Mouse (Mus musculus) CH12.LX (cell line): ENCODE data around the gene Brd3os. TPM values are rescaled to one million over a fixed set of nuclear protein-coding genes. Genes with fewer than 3 reads are reported as not detected.

ENCODE experiments used
- DNase-seq: peaks from one replicate; pipeline ENCODE4 v3.0.0-alpha.2; 2013; ENCODE audit errors: extremely low read depth
- H3K27ac ChIP-seq: 2 replicates; pipeline ENCODE4 v1.5.1; 2012; ENCODE audit warnings: low read depth, mild to moderate bottlenecking, control low read depth, moderate library complexity; ENCODE audit not compliant: insufficient read depth
- H3K27me3 ChIP-seq: replicated peaks from 2 replicates; pipeline ENCODE3; 2012; ENCODE audit warnings: inconsistent platforms
- H3K36me3 ChIP-seq, 2 experiments: replicated peaks in 1 of 2; 2 replicates each; pipeline versions ENCODE3 to v1.6.1; 2012; ENCODE audit warnings: inconsistent platforms in 1 of 2, low read length in 1 of 2, mild to moderate bottlenecking in 1 of 2, mixed read lengths in 1 of 2, moderate library complexity in 1 of 2; ENCODE audit not compliant: control insufficient read depth in 1 of 2, insufficient read depth in 1 of 2
- H3K4me1 ChIP-seq, 2 experiments: 2 replicates each; pipeline ENCODE4 v1.6.1; 2012; ENCODE audit warnings: inconsistent platforms in 1 of 2, moderate library complexity in 1 of 2; ENCODE audit not compliant: insufficient read depth in 2 of 2, control insufficient read depth in 1 of 2
- H3K4me2 ChIP-seq: 2 replicates; pipeline ENCODE4 v1.6.1; 2012; ENCODE audit warnings: low read depth, mild to moderate bottlenecking, control low read depth; ENCODE audit not compliant: poor library complexity, insufficient read depth, severe bottlenecking
- H3K4me3 ChIP-seq, 3 experiments: fragments of 150-350 bp in 1 of 3; sonication (generic) in 1 of 3; replicated peaks in 1 of 3; 2 replicates each; pipeline versions ENCODE3 to v1.5.1; 2011 to 2012; ENCODE audit warnings: low read depth in 2 of 3, low read length in 2 of 3, mild to moderate bottlenecking in 2 of 3, moderate library complexity in 2 of 3, control low read depth in 1 of 3, improper control_type of control experiment in 1 of 3, inconsistent platforms in 1 of 3, mixed read lengths in 1 of 3; ENCODE audit not compliant: poor library complexity in 1 of 3
- H3K79me2 ChIP-seq: replicated peaks from 2 replicates; pipeline ENCODE4 v1.6.1; 2012; ENCODE audit warnings: mild to moderate bottlenecking, moderate library complexity; ENCODE audit not compliant: control insufficient read depth, poor library complexity, insufficient read depth, severe bottlenecking; ENCODE audit errors: extremely low read depth
- H3K9ac ChIP-seq: 2 replicates; pipeline ENCODE4 v1.6.1; 2012; ENCODE audit warnings: low read depth, mild to moderate bottlenecking, control low read depth, moderate library complexity; ENCODE audit not compliant: insufficient read depth
- H3K9me3 ChIP-seq: replicated peaks from 2 replicates; pipeline ENCODE3; 2012; ENCODE audit warnings: low read length, inconsistent platforms, mixed read lengths
- BHLHE40 ChIP-seq: IDR thresholded peaks from 2 replicates; pipeline ENCODE4 v1.6.1; 2011; ENCODE audit warnings: mild to moderate bottlenecking, low read depth, low read length, improper control_type of control experiment
- CHD1 ChIP-seq: IDR thresholded peaks from 2 replicates; pipeline ENCODE4 v1.6.1; 2012; ENCODE audit warnings: low read depth, low read length, improper control_type of control experiment, inconsistent platforms
- CTCF ChIP-seq, 2 experiments: IDR thresholded peaks in 1 of 2; conservative IDR thresholded peaks in 1 of 2; 2 replicates each; pipeline ENCODE4 v1.5.1; 2011 to 2012; ENCODE audit warnings: low read depth in 2 of 2, low read length in 2 of 2, improper control_type of control experiment in 1 of 2, inconsistent platforms in 1 of 2, mild to moderate bottlenecking in 1 of 2, moderate library complexity in 1 of 2
- EP300 ChIP-seq: IDR thresholded peaks from 2 replicates; pipeline ENCODE4 v1.6.1; 2011; ENCODE audit warnings: low read length, improper control_type of control experiment
- ETS1 ChIP-seq: conservative IDR thresholded peaks from 2 replicates; pipeline ENCODE4 v1.6.1; 2012; ENCODE audit warnings: low read depth, mild to moderate bottlenecking, inconsistent platforms, low read length, improper control_type of control experiment, moderate library complexity
- GABPA ChIP-seq: IDR thresholded peaks from 2 replicates; pipeline ENCODE4 v1.6.1; 2012; ENCODE audit warnings: low read depth, low read length, improper control_type of control experiment, inconsistent platforms; ENCODE audit not compliant: insufficient replicate concordance
- HCFC1 ChIP-seq: IDR thresholded peaks from 2 replicates; pipeline ENCODE4 v1.6.1; 2012; ENCODE audit warnings: low read depth, mild to moderate bottlenecking, inconsistent platforms, low read length, improper control_type of control experiment
- IRF4 ChIP-seq: IDR thresholded peaks from 2 replicates; pipeline ENCODE4 v1.6.1; 2014; ENCODE audit warnings: low read depth, mild to moderate bottlenecking, inconsistent platforms, low read length, improper control_type of control experiment
- MAFK ChIP-seq: IDR thresholded peaks from 2 replicates; pipeline ENCODE4 v1.6.1; 2011; ENCODE audit warnings: low read length, improper control_type of control experiment; ENCODE audit not compliant: insufficient replicate concordance
- MEF2A ChIP-seq: IDR thresholded peaks from 2 replicates; pipeline ENCODE4 v1.6.1; 2014; ENCODE audit warnings: low read depth, mild to moderate bottlenecking, inconsistent platforms, low read length, improper control_type of control experiment, borderline replicate concordance
- MXI1 ChIP-seq: IDR thresholded peaks from 2 replicates; pipeline ENCODE4 v1.6.1; 2011; ENCODE audit warnings: mild to moderate bottlenecking, low read depth, low read length, improper control_type of control experiment
- PAX5 ChIP-seq: IDR thresholded peaks from 2 replicates; pipeline ENCODE4 v1.6.1; 2012; ENCODE audit warnings: low read length, inconsistent platforms, mixed read lengths
- POLR2A ChIP-seq: IDR thresholded peaks from 2 replicates; pipeline ENCODE4 v1.6.1; 2011; ENCODE audit warnings: low read depth, mild to moderate bottlenecking, improper control_type of control experiment, low read length
- POLR2AphosphoS2 ChIP-seq: IDR thresholded peaks from 2 replicates; pipeline ENCODE4 v1.6.1; 2011; ENCODE audit warnings: low read depth, low read length, improper control_type of control experiment
- RAD21 ChIP-seq: IDR thresholded peaks from 2 replicates; pipeline ENCODE4 v1.6.1; 2011; ENCODE audit warnings: low read depth, mild to moderate bottlenecking, low read length, improper control_type of control experiment, moderate library complexity
- SMC3 ChIP-seq: IDR thresholded peaks from 2 replicates; pipeline ENCODE4 v1.6.1; 2011; ENCODE audit warnings: low read depth, low read length, improper control_type of control experiment
- TCF12 ChIP-seq: IDR thresholded peaks from 2 replicates; pipeline ENCODE4 v1.6.1; 2014; ENCODE audit warnings: low read depth, mild to moderate bottlenecking, inconsistent platforms, low read length, improper control_type of control experiment
- UBTF ChIP-seq: IDR thresholded peaks from 2 replicates; pipeline ENCODE4 v1.6.1; 2012; ENCODE audit warnings: low read depth, mild to moderate bottlenecking, inconsistent platforms, low read length, improper control_type of control experiment, moderate library complexity
- USF1 ChIP-seq: IDR thresholded peaks from 2 replicates; pipeline ENCODE4 v1.6.1; 2014; ENCODE audit warnings: low read depth, mild to moderate bottlenecking, inconsistent platforms, low read length, improper control_type of control experiment
- USF2 ChIP-seq: conservative IDR thresholded peaks from 2 replicates; pipeline ENCODE4 v1.6.1; 2011; ENCODE audit warnings: low read depth, low read length, improper control_type of control experiment
- ZMIZ1 ChIP-seq: IDR thresholded peaks from 2 replicates; pipeline ENCODE4 v1.6.1; 2012; ENCODE audit warnings: low read depth, mild to moderate bottlenecking, inconsistent platforms, low read length, improper control_type of control experiment
- ZNF384 ChIP-seq: IDR thresholded peaks from 2 replicates; pipeline ENCODE4 v1.6.1; 2012; ENCODE audit warnings: low read depth, low read length, improper control_type of control experiment, inconsistent platforms
- dilution Hi-C: fragments of 300-500 bp; cut with MboI; formaldehyde crosslinking; loops from 2 replicates; pipeline ENCODE4 v1.14.3; 2020; ENCODE audit warnings: low sequenced_read_pairs; ENCODE audit not compliant: extremely low pct_unique_long_range_greater_than_20kb, extremely low pct_ligation_motif_present
- in situ Hi-C: fragments of 300-500 bp; cut with MboI; formaldehyde crosslinking; loops from 3 replicates; pipeline ENCODE4 v1.14.3; 2019; ENCODE audit warnings: low sequenced_read_pairs, low pct_ligation_motif_present, low pct_unique_long_range_greater_than_20kb, mixed read lengths
- polyA plus RNA-seq: library from polyadenylated mRNA; unstranded; fragments of >175 nt; gene quantifications from 2 replicates; pipeline ENCODE4 v1.2.1, GENCODE M21; 2012; ENCODE audit warnings: low read depth; ENCODE audit not compliant: insufficient read length
- total RNA-seq, 2 experiments: library from RNA; depleted of rRNA; stranded (reverse); fragments of 300-350 nt in 1 of 2; fragments of >200 nt in 1 of 2; gene quantifications; 2 replicates each; pipeline ENCODE4 v1.2.3; 2012 to 2014

The Brd3os gene
- total and polyA plus RNA-seq, 3 experiments = 1.2 to 2.1 (median 1.8) TPM

- TF ChIP-seq MEF2A (no peak; the same call in 1 of the 2 replicates), MAFK (no peak), UBTF (no peak), SMC3 (no peak; the same call in 1 of the 2 replicates), GABPA (no peak)
Measured at GRCm38 (mm10) chr2:27406928-27407327, 35.2 kb upstream of the Brd3os start (continued).

GRCm38 (mm10) chr2:27408194-27408593 lies 33.9 kb upstream of the Brd3os start:
- Histone ChIP-seq H3K4me1 (peaks cover 32 to 71% of the 10 kb centered on the region in 2 experiments), H3K36me3 (peaks cover 0 to 17% of the 10 kb centered on the region in 2 experiments), H3K79me2 (peaks cover 76% of the 10 kb centered on the region), H3K9ac (peak overlapping the region; percentile 67; the same call in 1 of the 2 replicates), H3K4me3 (peak overlapping the region; percentile 2 to 58 (median 51)), H3K4me2 (peak overlapping the region; percentile 76), H3K9me3 (no peaks in the 10 kb centered on the region), H3K27ac (peak overlapping the region; percentile 92), H3K27me3 (no peaks in the 10 kb centered on the region)
- dilution Hi-C loops = no loop called here
- no peak for TF ChIP-seq RAD21
- peak; percentile 50; the same call in 1 of the 2 replicates for TF ChIP-seq CHD1
- TF ChIP-seq ZMIZ1 = 0 out of 2 replicates have a peak, but pooled peaks have one; percentile 36
- peak; percentile 51; the same call in 1 of the 2 replicates for TF ChIP-seq MXI1
- TF ChIP-seq IRF4 = 0 out of 2 replicates have a peak, but pooled peaks have one; percentile 17
- TF ChIP-seq EP300 = 0 out of 2 replicates have a peak, but pooled peaks have one; percentile 7
- TF ChIP-seq CTCF (conservative IDR thresholded peaks at IDR 0.05 in 1 of 2, IDR thresholded peaks at IDR 0.05 in 1 of 2; ENCODE audit: low read depth in 2 of 2, low read length in 2 of 2) = no peak
- TF ChIP-seq POLR2A = no peak
- TF ChIP-seq TCF12 = no peak; the same call in 1 of the 2 replicates
- no peak for TF ChIP-seq BHLHE40
- DNase-seq = no peak
- in situ Hi-C loops = no loop called here

- Histone ChIP-seq H3K9me3 (no peaks in the 10 kb centered on the region), H3K79me2 (peaks cover 85% of the 10 kb centered on the region), H3K36me3 (peaks cover 0 to 17% of the 10 kb centered on the region in 2 experiments), H3K4me2 (peak overlapping the region; percentile 76), H3K9ac (peak overlapping the region; percentile 83), H3K27ac (peak overlapping the region; percentile 98), H3K4me1 (peaks cover 35 to 72% of the 10 kb centered on the region in 2 experiments), H3K27me3 (no peaks in the 10 kb centered on the region), H3K4me3 (peak overlapping the region; percentile 61 to 65 (median 63))
- TF ChIP-seq IRF4 (no peak), ETS1 (peak; percentile 26; the same call in 1 of the 2 replicates), USF1 (no peak), HCFC1 (no peak), ZNF384 (no peak), UBTF (0 out of 2 replicates have a peak, but pooled peaks have one; percentile 24), USF2 (no peak), MAFK (no peak), PAX5 (no peak), POLR2AphosphoS2 (no peak)
- no peak for DNase-seq
- dilution Hi-C loops = no loop called here
- in situ Hi-C loops = no loop called here
Measured at GRCm38 (mm10) chr2:27410518-27411140, 31.5 kb upstream of the Brd3os start.
